Mouse (Mus musculus) macrophage (primary cell): ENCODE measurements around the gene Obscn. TPM values are rescaled to one million over a fixed set of nuclear protein-coding genes. Genes with fewer than 3 reads are reported as not detected.
"Not testable (repeated sequence)": the region's sequence is repeated elsewhere in the genome, so short reads cannot be mapped to it uniquely, and the experiment has no call there.

ENCODE experiments used
- H3K27ac ChIP-seq: fragments of 350-480 bp; formaldehyde crosslinking; 2 replicates; pipeline ENCODE4 v1.9.0; 2021
- H3K36me3 ChIP-seq: fragments of 350-480 bp; formaldehyde crosslinking; 2 replicates; pipeline ENCODE4 v1.9.0; 2021; ENCODE audit errors: inconsistent target
- H3K4me3 ChIP-seq: fragments of 350-480 bp; formaldehyde crosslinking; 2 replicates; pipeline ENCODE4 v1.9.0; 2021; ENCODE audit errors: inconsistent target
- H3K79me2 ChIP-seq: fragments of 350-480 bp; formaldehyde crosslinking; 2 replicates; pipeline ENCODE4 v1.9.0; 2021; ENCODE audit errors: inconsistent target
- WGBS: methylation state at CpG from one replicate; pipeline ENCODE4 v1.1.7; 2026; ENCODE audit warnings: inconsistent platforms; ENCODE audit not compliant: missing documents; 5-methylcytosine and 5-hydroxymethylcytosine counted together
- polyA plus RNA-seq: library from polyadenylated mRNA; stranded (reverse); fragments of 250-400 nt; gene quantifications from 3 replicates; pipeline ENCODE4 v1.2.4, GENCODE M21; 2018; ENCODE audit warnings: inconsistent platforms

Obscn gene
- polyA plus RNA-seq, 1 experiment from 2014 or later: 0.01 TPM

DNA sequence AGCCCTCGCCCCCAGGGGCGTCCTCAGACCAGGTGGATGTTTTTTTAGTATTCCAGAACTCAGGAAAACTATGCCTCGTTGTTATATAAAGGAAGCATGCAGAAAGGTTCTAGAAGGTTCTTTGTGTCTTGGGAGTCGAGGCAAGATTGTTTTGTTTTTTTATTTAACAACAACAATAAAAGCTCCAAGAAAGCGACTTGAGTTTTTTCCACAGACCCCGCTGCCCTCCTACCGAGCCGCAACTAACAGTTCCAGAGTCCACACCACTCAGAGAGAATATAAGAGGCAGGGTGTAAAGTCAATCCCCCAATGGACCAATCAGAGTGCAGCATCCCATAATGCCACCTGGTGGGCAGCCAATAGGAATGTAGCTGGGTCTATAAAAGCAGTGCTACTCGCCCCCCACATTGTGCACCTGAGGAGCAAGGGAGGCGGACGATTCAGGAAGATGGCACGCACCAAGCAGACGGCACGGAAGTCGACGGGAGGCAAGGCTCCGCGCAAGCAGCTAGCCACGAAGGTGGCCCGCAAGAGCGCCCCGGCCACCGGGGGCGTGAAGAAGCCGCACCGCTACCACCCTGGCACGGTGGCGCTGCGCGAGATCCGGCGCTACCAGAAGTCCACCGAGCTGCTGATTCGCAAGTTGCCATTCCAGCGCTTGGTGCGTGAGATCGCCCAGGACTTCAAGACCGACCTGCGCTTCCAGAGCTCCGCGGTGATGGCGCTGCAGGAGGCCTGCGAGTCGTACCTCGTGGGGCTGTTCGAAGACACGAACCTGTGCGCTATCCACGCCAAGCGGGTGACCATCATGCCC, 174.6 kb downstream of the Obscn start:
- Histone ChIP-seq H3K4me3 (no peak overlapping the region), H3K27ac (no peak overlapping the region), H3K36me3 (peaks cover 7% of the 10 kb centered on the region; the same call in 1 of the 2 replicates), H3K79me2 (peaks cover 17% of the 10 kb centered on the region)
- 70% methylated on average over 47 of the region's 50 CpGs for WGBS

DNA sequence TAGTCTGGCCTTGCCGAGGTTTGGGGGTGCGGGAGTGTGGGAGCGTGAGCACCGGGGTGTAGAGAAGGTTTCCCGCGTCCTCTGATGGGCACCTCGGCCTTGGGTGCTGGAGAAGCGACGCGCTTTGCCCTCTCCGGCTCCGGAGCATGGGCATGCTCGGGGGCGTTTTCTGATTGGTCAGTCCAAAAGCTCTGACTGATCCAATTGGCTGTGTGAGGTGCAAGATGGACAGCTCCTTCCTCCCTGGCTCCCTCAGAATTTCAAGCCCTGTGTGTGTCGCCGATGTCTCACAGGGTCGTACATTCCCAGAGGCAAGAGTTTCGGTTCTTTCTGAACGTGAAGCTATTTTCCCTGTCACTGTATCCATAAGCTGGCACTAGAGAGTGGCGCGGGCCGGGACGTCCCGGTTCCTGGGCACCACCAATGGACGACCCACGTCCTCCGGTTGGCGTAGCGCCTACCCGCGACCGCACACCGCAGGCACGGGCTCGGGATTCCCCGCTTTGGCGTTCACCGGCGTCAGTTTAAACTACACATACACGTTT, 176.2 kb downstream of the Obscn start:
- H3K36me3 ChIP-seq: peaks cover 7% of the 10 kb centered on the region; the same call in 1 of the 2 replicates
- peak overlapping the region; percentile 89 for H3K27ac ChIP-seq
- peak overlapping the region; percentile 28 for H3K4me3 ChIP-seq
- under 1% methylated on average over 40 of the region's 40 CpGs for WGBS
- H3K79me2 ChIP-seq: peaks cover 32% of the 10 kb centered on the region

DNA sequence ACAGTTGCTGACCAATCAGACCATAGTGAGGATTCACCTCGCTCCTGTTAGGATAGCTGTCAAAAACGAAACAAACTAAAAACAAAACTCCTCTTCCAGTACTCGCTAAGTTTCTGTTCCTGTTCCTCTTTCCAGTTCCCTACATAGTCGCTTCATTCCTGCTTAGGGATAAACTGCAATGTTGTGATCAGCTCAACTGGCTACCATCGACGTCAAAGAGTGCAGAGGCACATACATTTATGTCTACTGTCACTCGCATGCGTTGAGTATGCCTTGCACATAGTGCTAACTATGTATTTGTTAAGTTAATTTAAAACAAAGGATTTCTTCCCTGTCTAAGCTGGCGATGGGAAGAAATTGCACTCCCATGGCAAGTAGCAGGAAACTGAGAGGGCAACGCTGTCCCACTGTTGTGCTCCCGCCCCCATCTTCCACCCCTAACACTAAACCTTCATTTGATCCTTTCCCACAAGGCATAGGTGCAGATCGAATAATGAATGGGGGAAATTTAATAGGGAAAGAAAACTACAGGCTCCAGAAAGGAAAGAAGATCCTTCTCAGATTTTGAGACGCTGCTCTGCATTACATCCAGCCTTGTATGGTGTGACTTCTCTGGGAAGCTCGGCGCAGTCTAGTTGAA, 176.9 kb downstream of the Obscn start:
- WGBS: 4% methylated on average over 15 of the region's 15 CpGs
- Histone ChIP-seq H3K79me2 (peaks cover 33% of the 10 kb centered on the region), H3K4me3 (peak overlapping the region; percentile 28), H3K27ac (peak overlapping the region; percentile 89), H3K36me3 (peaks cover 7% of the 10 kb centered on the region; the same call in 1 of the 2 replicates)

DNA sequence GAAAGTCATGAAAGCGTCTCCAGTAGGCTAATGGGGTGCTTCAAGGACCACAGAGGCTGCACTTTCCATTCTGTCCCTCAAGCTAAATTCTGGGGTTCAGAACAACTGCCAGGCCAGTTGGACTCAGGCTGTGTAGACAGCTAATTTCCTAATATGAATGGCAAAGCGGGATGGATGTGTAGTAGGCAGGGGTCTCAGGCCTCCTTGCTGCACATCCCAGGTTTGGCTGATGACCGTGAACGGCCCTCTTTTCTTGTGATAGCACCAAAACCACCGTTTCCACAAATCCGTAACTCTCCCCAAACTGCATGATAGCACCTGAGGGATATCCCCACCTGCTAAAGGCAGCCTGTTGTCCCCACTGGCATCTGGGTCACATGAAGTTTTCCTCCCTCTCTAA, 177.7 kb downstream of the Obscn start:
- Histone ChIP-seq H3K4me3 (peak overlapping the region; percentile 12; the same call in 1 of the 2 replicates), H3K79me2 (peaks cover 33% of the 10 kb centered on the region), H3K27ac (peak overlapping the region; percentile 89), H3K36me3 (peaks cover 7% of the 10 kb centered on the region; the same call in 1 of the 2 replicates)
- WGBS: 85% methylated on average over 6 of the region's 6 CpGs

DNA sequence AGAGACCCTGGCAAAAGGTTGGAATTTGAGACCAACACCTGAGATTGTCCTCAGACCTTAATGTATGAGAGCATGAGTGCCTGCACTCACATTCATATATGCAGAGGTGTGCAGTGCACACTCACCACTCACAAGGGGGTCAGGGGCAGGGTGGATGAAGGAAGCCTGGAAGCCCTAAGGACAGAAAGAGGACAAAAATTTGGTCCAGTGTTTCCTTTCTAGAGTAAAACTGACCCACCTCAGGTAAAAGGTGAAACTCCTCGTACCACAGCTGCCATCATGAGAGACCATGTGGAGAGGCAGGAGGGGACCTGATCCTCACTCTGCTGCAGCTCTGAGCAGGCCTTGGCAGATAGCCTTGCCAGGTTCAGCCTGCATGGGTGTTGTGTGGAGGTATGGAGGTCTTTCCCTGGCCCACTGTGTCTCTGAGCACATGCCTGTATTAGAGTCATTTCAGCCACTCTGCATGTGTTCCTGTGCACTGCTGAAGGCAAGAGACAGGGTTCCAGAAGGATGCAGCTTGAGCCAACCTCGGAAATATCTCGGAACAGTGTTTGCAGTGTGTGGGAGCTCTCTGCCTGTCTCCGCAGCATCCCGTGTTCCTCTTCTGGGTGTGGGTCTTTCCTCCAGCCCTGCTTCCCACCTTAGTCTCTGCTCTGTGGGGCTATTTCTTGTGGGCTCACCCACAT, 178.8 kb downstream of the Obscn start:
- Histone ChIP-seq H3K4me3 (peak overlapping the region; percentile 95), H3K79me2 (peaks cover 33% of the 10 kb centered on the region), H3K36me3 (peaks cover 7% of the 10 kb centered on the region; the same call in 1 of the 2 replicates), H3K27ac (0 out of 2 replicates have a peak overlapping the region, but pooled peaks have one; percentile 89)
- WGBS: 95% methylated on average over 5 of the region's 5 CpGs

DNA sequence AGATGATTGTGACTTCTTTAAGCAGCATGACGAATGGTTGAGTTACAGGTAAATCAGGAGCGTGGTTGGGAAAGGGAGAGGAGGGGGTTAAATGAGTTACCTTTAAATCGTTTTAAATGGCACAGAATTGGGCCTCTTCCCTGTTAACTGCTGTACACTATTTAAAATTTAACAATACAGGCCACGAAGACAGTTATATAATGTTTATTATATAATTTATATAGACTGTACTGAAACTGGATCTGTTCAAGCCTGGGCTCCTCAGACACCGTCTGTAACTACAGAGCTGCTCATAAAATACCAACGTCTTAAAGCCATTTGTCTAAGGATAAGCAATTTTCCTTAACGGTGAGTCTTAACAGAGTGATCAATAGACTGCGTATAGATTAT, 180.3 kb downstream of the Obscn start:
- Histone ChIP-seq H3K27ac (peak overlapping the region; percentile 95), H3K79me2 (peaks cover 33% of the 10 kb centered on the region), H3K36me3 (peaks cover 7% of the 10 kb centered on the region; the same call in 1 of the 2 replicates), H3K4me3 (peak overlapping the region; percentile 95)
- 32% methylated on average over 7 of the region's 8 CpGs for WGBS

DNA sequence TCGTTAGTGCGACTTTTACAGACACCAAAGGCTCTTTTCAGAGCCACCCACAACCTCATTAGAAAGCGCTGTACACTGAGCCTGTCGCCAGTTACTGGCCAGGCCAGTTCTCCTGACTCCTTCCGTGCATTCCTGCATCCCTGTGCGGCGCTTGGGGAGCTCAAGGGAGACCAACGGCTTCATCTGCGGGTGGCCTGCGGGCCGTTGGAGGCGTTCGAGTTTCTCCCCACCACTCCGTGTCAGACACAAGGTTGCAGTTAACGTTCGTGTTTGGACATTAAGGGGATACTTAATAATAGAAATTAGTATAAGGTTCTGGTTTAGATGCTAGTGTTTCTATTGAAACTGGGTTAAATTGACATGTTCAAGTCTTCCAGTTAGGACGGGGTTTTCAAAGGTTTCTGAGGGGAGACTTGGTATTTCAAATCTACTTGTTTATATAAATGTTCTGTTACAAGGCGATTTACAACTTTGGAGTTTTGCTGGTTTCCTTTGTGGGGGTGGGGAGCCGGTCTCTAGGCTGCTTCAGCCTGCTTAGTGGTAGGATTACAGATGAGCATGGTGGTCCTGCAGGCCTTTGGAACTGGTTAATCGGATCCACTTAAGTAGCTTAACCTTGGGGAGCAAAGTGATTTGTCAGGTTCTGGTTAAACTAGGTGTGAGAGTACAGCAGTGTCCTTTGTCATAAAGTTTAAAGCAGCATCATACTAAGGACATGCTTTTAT, 180.9 kb downstream of the Obscn start:
- Histone ChIP-seq H3K36me3 (peaks cover 7% of the 10 kb centered on the region; the same call in 1 of the 2 replicates), H3K4me3 (peak overlapping the region; percentile 95), H3K27ac (peak overlapping the region; percentile 95), H3K79me2 (peaks cover 33% of the 10 kb centered on the region)
- WGBS: under 1% methylated on average over 20 of the region's 20 CpGs

DNA sequence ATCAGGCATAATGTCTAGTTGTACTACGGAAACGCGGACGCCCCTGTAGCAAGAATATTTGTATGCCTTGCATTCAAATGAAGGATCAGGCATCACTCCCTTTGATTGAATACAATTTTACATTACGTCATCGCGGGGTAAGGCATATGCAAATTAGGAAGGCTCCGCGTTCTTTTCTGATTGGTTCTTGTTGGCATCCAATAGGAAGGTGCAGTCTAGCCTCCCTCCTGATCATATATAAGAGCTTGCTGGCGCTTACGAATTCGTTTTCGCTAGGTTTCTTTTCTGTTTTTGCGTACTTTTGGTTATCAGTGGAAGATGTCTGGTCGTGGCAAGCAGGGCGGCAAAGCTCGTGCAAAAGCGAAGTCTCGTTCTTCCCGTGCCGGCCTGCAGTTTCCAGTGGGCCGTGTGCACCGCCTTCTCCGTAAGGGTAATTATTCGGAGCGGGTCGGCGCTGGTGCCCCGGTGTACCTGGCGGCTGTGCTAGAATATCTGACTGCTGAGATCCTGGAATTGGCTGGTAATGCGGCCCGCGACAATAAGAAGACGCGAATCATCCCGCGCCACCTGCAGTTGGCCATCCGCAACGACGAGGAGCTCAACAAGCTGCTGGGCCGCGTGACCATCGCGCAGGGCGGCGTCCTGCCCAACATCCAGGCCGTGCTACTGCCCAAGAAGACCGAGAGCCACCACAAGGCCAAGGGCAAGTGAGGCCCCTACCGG, 181.6 kb downstream of the Obscn start, which contains the start of the genes Hist3h2a and Trim17:
Hist3h2a (plus strand) TSS at position 266 of the 723 bp plus-strand sequence.
Trim17 (plus strand) TSS at position 266 of the 723 bp plus-strand sequence.
- WGBS: under 1% methylated on average over 43 of the region's 49 CpGs
- peak within 1 kb of the TSS; percentile 95 for H3K4me3 ChIP-seq
- H3K36me3 ChIP-seq: peaks cover 7% of the 10 kb centered on the region; the same call in 1 of the 2 replicates
- H3K79me2 ChIP-seq: peaks cover 33% of the 10 kb centered on the region
- peak within 1 kb of the TSS; percentile 95 for H3K27ac ChIP-seq

DNA sequence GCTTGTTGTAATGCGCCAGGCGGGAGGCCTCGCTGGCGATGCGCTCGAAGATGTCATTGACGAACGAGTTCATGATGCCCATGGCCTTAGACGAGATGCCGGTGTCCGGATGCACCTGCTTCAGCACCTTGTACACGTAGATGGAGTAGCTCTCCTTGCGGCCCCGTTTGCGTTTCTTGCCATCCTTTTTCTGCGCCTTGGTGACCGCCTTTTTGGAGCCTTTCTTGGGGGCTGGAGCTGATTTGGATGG, 182.1 kb downstream of the Obscn start:
- Histone ChIP-seq H3K79me2 (peaks cover 33% of the 10 kb centered on the region), H3K27ac (peak overlapping the region; percentile 95), H3K4me3 (peak overlapping the region; percentile 95)
- not testable (repeated sequence) for H3K36me3 ChIP-seq
- 0% methylated on average over 8 of the region's 17 CpGs for WGBS

DNA sequence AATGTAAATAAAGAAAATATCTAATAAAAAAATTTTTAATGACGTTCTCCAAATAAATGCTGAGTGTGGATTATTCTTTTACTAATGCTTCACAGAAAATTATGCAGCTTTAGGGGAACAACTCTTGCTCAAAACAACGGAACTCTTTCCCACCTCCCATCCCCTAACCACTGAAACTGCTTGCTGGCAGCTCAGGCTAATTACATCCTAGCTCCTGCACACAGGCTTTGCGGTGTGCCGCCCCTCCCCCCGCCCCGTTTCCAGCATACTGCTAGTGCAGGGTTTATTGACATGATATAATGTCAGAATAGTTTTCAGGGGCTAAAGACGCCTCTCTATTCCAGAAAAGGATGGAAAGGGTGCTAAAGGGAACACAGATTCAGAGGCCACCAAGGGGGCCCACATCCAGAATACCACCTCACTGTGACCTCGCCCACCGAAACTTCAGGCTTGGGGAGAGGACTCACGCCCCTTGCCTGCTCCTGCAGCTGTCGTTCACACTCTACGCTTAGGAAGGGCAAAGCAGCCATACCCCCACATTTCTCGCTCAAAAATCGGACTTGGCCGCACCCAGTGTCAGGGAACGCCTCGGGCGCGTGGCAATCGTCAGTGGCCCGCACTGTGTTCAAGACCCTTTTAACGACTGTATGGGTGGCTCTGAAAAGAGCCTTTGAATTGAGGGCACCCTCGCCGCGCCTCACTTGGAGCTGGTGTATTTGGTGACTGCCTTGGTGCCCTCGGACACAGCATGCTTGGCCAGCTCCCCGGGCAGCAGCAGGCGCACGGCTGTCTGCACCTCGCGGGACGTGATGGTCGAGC, 182.6 kb downstream of the Obscn start:
- Histone ChIP-seq H3K36me3 (peaks cover 7% of the 10 kb centered on the region; the same call in 1 of the 2 replicates), H3K4me3 (peak overlapping the region; percentile 95), H3K79me2 (peaks cover 33% of the 10 kb centered on the region), H3K27ac (peak overlapping the region; percentile 27; the same call in 1 of the 2 replicates)
- 4% methylated on average over 23 of the region's 33 CpGs for WGBS

DNA sequence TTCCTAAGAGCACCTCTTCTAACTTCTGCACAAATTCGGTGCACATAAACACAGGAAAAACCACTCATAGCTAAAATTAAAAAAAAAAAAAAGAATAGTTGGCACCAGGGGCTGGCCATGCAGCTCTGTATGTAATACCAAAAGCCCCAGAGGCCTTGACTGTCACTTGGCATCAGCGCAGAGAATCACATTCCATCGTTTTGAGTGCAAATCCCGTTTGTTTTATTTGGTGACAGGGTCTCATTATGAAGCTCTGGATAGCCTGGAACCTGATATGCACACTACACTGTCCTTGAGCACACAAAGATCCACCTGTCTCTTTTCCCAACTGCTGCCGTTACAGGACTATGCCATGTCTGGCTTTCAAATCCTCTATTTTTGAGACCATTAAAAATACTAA, 185.0 kb downstream of the Obscn start:
- no peaks in the 10 kb centered on the region for H3K36me3 ChIP-seq
- H3K27ac ChIP-seq: no peak overlapping the region
- WGBS: 100% methylated on average over 4 of the region's 5 CpGs
- H3K79me2 ChIP-seq: peaks cover 13% of the 10 kb centered on the region
- no peak overlapping the region for H3K4me3 ChIP-seq

DNA sequence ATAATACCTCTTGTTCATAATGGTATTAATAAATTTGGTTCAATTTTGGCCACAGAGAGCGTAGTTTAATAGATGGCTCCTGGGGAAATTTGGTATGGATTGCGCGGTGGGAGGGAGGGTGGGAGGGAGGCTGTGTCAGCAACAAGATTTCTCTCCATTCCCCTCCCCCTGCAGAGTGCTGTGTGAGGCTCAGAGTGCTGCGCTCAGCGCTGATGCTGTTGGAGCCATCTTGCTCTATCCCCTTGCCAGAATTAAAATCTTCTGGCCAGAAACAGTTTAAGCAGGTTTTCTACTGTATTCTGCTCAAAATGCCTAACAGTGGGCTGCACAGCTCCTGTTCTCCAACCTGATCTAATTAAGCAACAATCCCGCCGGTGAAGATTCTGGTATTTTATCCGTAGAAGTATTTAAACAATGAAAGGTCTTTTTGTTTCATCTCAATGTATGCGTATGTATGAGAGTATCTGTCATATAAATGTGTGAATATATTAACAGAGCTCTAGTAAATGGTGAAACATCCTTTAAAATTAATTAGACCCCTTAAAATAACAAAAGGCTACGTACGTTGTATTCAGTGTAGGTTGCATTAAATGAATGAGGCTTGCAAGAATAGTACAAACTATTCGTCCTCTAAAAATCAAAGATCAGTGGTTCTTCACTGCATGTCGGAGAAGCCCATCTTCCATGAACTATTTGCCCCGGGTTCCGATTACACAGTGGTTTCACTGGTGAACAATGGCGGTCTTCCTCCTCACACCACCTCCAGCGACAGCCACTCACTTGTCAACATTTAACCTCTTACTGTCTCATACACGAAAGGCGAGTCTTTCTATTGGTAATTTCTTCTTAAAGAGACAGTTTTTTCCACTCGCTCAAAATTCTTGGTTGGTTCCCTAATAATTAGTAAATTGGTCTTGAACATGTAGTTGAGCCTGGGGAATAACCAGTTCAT, 186.4 kb downstream of the Obscn start:
- no peak overlapping the region for H3K4me3 ChIP-seq
- H3K27ac ChIP-seq: no peak overlapping the region
- H3K36me3 ChIP-seq: no peaks in the 10 kb centered on the region
- 72% methylated on average over 18 of the region's 20 CpGs for WGBS
- no peaks in the 10 kb centered on the region for H3K79me2 ChIP-seq
